Mouse (Mus musculus): Measurements from ENCODE around the gene Cpeb4. TPM values are rescaled to one million over a fixed set of nuclear protein-coding genes. Genes with fewer than 3 reads are reported as not detected.

Cpeb4 gene
- 20.1 and 21.3 TPM in 2 replicates for polyA plus RNA-seq (2015; fragmentation: Nextera tagmentation; extraction: Ambion mirVana)

DNA sequence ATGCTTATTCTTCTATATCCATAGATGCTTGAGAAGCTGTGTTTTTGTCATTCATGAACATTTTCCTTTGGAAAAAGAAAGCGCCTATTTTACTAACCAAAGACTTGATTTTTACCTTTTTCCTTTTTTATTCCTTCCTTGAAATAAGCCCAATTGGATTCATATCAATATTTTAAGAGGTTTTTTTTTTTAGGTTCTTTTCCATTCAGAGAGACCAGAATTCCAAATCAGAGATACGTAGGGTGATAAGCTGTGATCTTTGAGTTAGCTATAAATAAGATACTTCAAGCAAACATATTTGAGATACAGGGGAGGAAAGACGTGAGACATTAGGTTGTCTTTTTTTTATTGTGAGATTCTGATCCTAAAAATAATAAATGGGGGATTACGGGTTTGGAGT is at the start of gene Cpeb4:
Cpeb4 (plus strand) TSS at position 301 of the 400 bp plus-strand sequence.
- no peak for ATAC-seq
- WGBS, result 66% methylated on average over 4 of the region's 4 CpGs
- peaks cover 24% of the 10 kb centered on the region for H3K4me1 ChIP-seq (ENCODE audit: control insufficient read depth, insufficient read depth, low read length)
- no peaks in the 10 kb centered on the region for H3K36me3 ChIP-seq (ENCODE audit: control insufficient read depth, insufficient read depth, low read length)
- H3K27me3 ChIP-seq (ENCODE audit: control insufficient read depth, insufficient read depth, low read depth, low read length), result no peaks in the 10 kb centered on the region
- H3K27ac ChIP-seq (ENCODE audit: low read length), result peak within 1 kb of the TSS; percentile 98
- no peaks in the 10 kb centered on the region for H3K9me3 ChIP-seq (replicated peaks; ENCODE audit: control insufficient read depth, low read length, poor library complexity, severe bottlenecking)
- peak within 1 kb of the TSS; percentile 94 for H3K4me3 ChIP-seq (ENCODE audit: low read depth, low read length)
- H3K4me2 ChIP-seq (ENCODE audit: low read length), result peak within 1 kb of the TSS; percentile 95
- H3K9ac ChIP-seq (ENCODE audit: low read depth, low read length), result peak within 1 kb of the TSS; percentile 93

DNA sequence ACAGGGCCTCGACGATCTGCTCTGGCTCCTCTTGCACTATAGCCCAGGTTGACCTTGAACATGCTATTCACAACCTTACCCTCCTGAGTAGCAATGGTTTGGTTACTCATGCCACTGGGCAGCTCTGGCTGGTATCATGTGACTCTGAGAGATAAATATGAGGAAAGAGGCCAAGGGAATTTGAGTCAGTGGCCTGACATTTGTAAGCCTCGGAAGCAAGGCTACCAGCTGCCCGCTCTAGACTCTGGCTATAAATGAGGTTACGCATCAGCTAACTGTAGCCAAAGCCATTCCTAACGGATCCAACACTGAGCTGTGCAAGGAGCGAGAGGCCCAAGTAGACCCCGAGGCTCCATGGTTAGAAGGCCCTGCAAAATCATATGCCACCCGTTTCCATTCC is 49.5 kb upstream of the Cpeb4 start:
- WGBS, result 90% methylated on average over 9 of the region's 9 CpGs
- no peaks in the 10 kb centered on the region for H3K27me3 ChIP-seq (ENCODE audit: control insufficient read depth, insufficient read depth, low read depth, low read length)
- H3K9ac ChIP-seq (ENCODE audit: low read depth, low read length), result no peak overlapping the region
- H3K9me3 ChIP-seq (replicated peaks; ENCODE audit: control insufficient read depth, low read length, poor library complexity, severe bottlenecking), result no peaks in the 10 kb centered on the region
- peaks cover 12% of the 10 kb centered on the region for H3K4me1 ChIP-seq (ENCODE audit: control insufficient read depth, insufficient read depth, low read length)
- H3K4me2 ChIP-seq (ENCODE audit: low read length), result no peak overlapping the region
- H3K36me3 ChIP-seq (ENCODE audit: control insufficient read depth, insufficient read depth, low read length), result no peaks in the 10 kb centered on the region
- ATAC-seq, result no peak; the same call in 1 of the 2 replicates
- no peak overlapping the region for H3K4me3 ChIP-seq (ENCODE audit: low read depth, low read length)
- H3K27ac ChIP-seq (ENCODE audit: low read length), result peak overlapping the region; percentile 51

DNA sequence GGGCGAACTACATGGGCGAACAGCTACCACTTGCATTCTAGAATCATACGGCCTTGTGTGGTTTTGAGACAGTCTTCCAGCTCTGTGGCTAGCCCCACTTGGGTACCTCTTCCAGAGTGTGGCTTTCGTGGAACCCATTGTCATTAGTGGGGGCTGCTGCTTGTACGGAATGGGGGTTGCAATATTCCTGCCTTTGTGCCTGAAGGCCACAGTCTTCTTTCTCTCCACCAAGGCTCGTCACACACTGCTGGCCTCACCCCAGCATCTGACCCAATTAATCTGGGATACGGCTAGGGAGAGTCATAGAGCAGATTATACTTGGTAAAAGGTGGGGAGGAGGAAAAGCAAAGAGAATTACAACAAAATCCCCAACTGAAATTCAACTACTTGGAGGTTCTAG is 48.5 kb upstream of the Cpeb4 start:
- peaks cover 8% of the 10 kb centered on the region for H3K4me1 ChIP-seq (ENCODE audit: control insufficient read depth, insufficient read depth, low read length)
- H3K4me2 ChIP-seq (ENCODE audit: low read length), result no peak overlapping the region
- no peak overlapping the region for H3K4me3 ChIP-seq (ENCODE audit: low read depth, low read length)
- H3K36me3 ChIP-seq (ENCODE audit: control insufficient read depth, insufficient read depth, low read length), result no peaks in the 10 kb centered on the region
- no peaks in the 10 kb centered on the region for H3K27me3 ChIP-seq (ENCODE audit: control insufficient read depth, insufficient read depth, low read depth, low read length)
- no peak for ATAC-seq
- WGBS, result 83% methylated on average over 7 of the region's 7 CpGs
- no peak overlapping the region for H3K27ac ChIP-seq (ENCODE audit: low read length)
- H3K9me3 ChIP-seq (replicated peaks; ENCODE audit: control insufficient read depth, low read length, poor library complexity, severe bottlenecking), result no peaks in the 10 kb centered on the region
- H3K9ac ChIP-seq (ENCODE audit: low read depth, low read length), result no peak overlapping the region

GRCm38 (mm10) chr11:31824504-31825166 is 47.4 kb upstream of the Cpeb4 start:
- no peak overlapping the region for H3K9ac ChIP-seq (ENCODE audit: low read depth, low read length)
- no peak overlapping the region for H3K27ac ChIP-seq (ENCODE audit: low read length)
- H3K36me3 ChIP-seq (ENCODE audit: control insufficient read depth, insufficient read depth, low read length), result no peaks in the 10 kb centered on the region
- H3K9me3 ChIP-seq (replicated peaks; ENCODE audit: control insufficient read depth, low read length, poor library complexity, severe bottlenecking), result no peaks in the 10 kb centered on the region
- no peaks in the 10 kb centered on the region for H3K27me3 ChIP-seq (ENCODE audit: control insufficient read depth, insufficient read depth, low read depth, low read length)
- H3K4me3 ChIP-seq (ENCODE audit: low read depth, low read length), result no peak overlapping the region
- peaks cover 8% of the 10 kb centered on the region for H3K4me1 ChIP-seq (ENCODE audit: control insufficient read depth, insufficient read depth, low read length)
- WGBS, result 71% methylated on average over 14 of the region's 14 CpGs
- ATAC-seq, result no peak
- no peak overlapping the region for H3K4me2 ChIP-seq (ENCODE audit: low read length)

GRCm38 (mm10) chr11:31828011-31828770 is 43.8 kb upstream of the Cpeb4 start:
- Histone ChIP-seq H3K36me3 (ENCODE audit: control insufficient read depth, insufficient read depth, low read length) (no peaks in the 10 kb centered on the region), H3K9me3 (replicated peaks; ENCODE audit: control insufficient read depth, low read length, poor library complexity, severe bottlenecking) (no peaks in the 10 kb centered on the region), H3K9ac (ENCODE audit: low read depth, low read length) (no peak overlapping the region), H3K4me3 (ENCODE audit: low read depth, low read length) (no peak overlapping the region), H3K27ac (ENCODE audit: low read length) (no peak overlapping the region), H3K4me1 (ENCODE audit: control insufficient read depth, insufficient read depth, low read length) (no peaks in the 10 kb centered on the region), H3K4me2 (ENCODE audit: low read length) (no peak overlapping the region), H3K27me3 (ENCODE audit: control insufficient read depth, insufficient read depth, low read depth, low read length) (no peaks in the 10 kb centered on the region)
- WGBS, result 45% methylated on average over 4 of the region's 4 CpGs
- no peak for ATAC-seq

GRCm38 (mm10) chr11:31828771-31829072 is 43.3 kb upstream of the Cpeb4 start:
- Histone ChIP-seq H3K9ac (ENCODE audit: low read depth, low read length) (no peak overlapping the region), H3K4me3 (ENCODE audit: low read depth, low read length) (no peak overlapping the region), H3K9me3 (replicated peaks; ENCODE audit: control insufficient read depth, low read length, poor library complexity, severe bottlenecking) (no peaks in the 10 kb centered on the region), H3K27me3 (ENCODE audit: control insufficient read depth, insufficient read depth, low read depth, low read length) (no peaks in the 10 kb centered on the region), H3K4me1 (ENCODE audit: control insufficient read depth, insufficient read depth, low read length) (no peaks in the 10 kb centered on the region), H3K36me3 (ENCODE audit: control insufficient read depth, insufficient read depth, low read length) (no peaks in the 10 kb centered on the region), H3K27ac (ENCODE audit: low read length) (no peak overlapping the region), H3K4me2 (ENCODE audit: low read length) (no peak overlapping the region)
- WGBS, result 80% methylated on average over 2 of the region's 2 CpGs
- no peak for ATAC-seq

GRCm38 (mm10) chr11:31830213-31831151 is 41.5 kb upstream of the Cpeb4 start:
- Histone ChIP-seq H3K27ac (ENCODE audit: low read length) (peak overlapping the region; percentile 60), H3K4me3 (ENCODE audit: low read depth, low read length) (no peak overlapping the region), H3K9ac (ENCODE audit: low read depth, low read length) (no peak overlapping the region), H3K27me3 (ENCODE audit: control insufficient read depth, insufficient read depth, low read depth, low read length) (no peaks in the 10 kb centered on the region), H3K4me1 (ENCODE audit: control insufficient read depth, insufficient read depth, low read length) (no peaks in the 10 kb centered on the region), H3K9me3 (replicated peaks; ENCODE audit: control insufficient read depth, low read length, poor library complexity, severe bottlenecking) (no peaks in the 10 kb centered on the region), H3K36me3 (ENCODE audit: control insufficient read depth, insufficient read depth, low read length) (no peaks in the 10 kb centered on the region), H3K4me2 (ENCODE audit: low read length) (no peak overlapping the region)
- no peak for ATAC-seq
- WGBS, result 46% methylated on average over 10 of the region's 10 CpGs

- H3K4me2 ChIP-seq (ENCODE audit: low read length), result no peak overlapping the region
- H3K4me3 ChIP-seq (ENCODE audit: low read depth, low read length), result no peak overlapping the region
- H3K27ac ChIP-seq (ENCODE audit: low read length), result no peak overlapping the region
- no peaks in the 10 kb centered on the region for H3K4me1 ChIP-seq (ENCODE audit: control insufficient read depth, insufficient read depth, low read length)
- no peaks in the 10 kb centered on the region for H3K36me3 ChIP-seq (ENCODE audit: control insufficient read depth, insufficient read depth, low read length)
- ATAC-seq, result peak; percentile 43; the same call in 1 of the 2 replicates
- no peaks in the 10 kb centered on the region for H3K27me3 ChIP-seq (ENCODE audit: control insufficient read depth, insufficient read depth, low read depth, low read length)
- WGBS, result 66% methylated on average over 5 of the region's 5 CpGs
- H3K9ac ChIP-seq (ENCODE audit: low read depth, low read length), result no peak overlapping the region
- no peaks in the 10 kb centered on the region for H3K9me3 ChIP-seq (replicated peaks; ENCODE audit: control insufficient read depth, low read length, poor library complexity, severe bottlenecking)
Observed at GRCm38 (mm10) chr11:31831451-31831850, 40.6 kb upstream of the Cpeb4 start.
